Mouse (Mus musculus): Measurements from ENCODE around the gene Zg16. TPM values are rescaled to one million over a fixed set of nuclear protein-coding genes. Genes with fewer than 3 reads are reported as not detected.

Zg16 gene
- polyA plus RNA-seq, 1 experiment from 2014 or later = not detected

GRCm38 (mm10) chr7:127117948-127118347, 30.8 kb upstream of the Zg16 start:
- Histone ChIP-seq H3K36me3 (ENCODE audit: control insufficient read depth, insufficient read depth) (no peaks in the 10 kb centered on the region), H3K4me1 (replicated peaks; ENCODE audit: control insufficient read depth, insufficient read depth, low read length) (no peaks in the 10 kb centered on the region; the same call in 1 of the 2 replicates), H3K4me3 (replicated peaks; ENCODE audit: low read length) (no peak overlapping the region), H3K27ac (ENCODE audit: low read length) (no peak overlapping the region), H3K27me3 (replicated peaks; ENCODE audit: control insufficient read depth, insufficient read depth, low read length) (peaks cover 20% of the 10 kb centered on the region), H3K9ac (replicated peaks; ENCODE audit: low read depth, low read length) (no peak overlapping the region), H3K9me3 (ENCODE audit: control insufficient read depth, low read length) (no peaks in the 10 kb centered on the region), H3K4me2 (ENCODE audit: low read length) (no peak overlapping the region)
- WGBS = 53% methylated on average over 5 of the region's 5 CpGs
- no peak for ATAC-seq

- Histone ChIP-seq H3K4me1 (replicated peaks; ENCODE audit: control insufficient read depth, insufficient read depth, low read length) (no peaks in the 10 kb centered on the region; the same call in 1 of the 2 replicates), H3K27me3 (replicated peaks; ENCODE audit: control insufficient read depth, insufficient read depth, low read length) (peaks cover 13% of the 10 kb centered on the region), H3K9me3 (ENCODE audit: control insufficient read depth, low read length) (no peaks in the 10 kb centered on the region), H3K27ac (ENCODE audit: low read length) (no peak overlapping the region), H3K9ac (replicated peaks; ENCODE audit: low read depth, low read length) (no peak overlapping the region), H3K4me2 (ENCODE audit: low read length) (no peak overlapping the region), H3K36me3 (ENCODE audit: control insufficient read depth, insufficient read depth) (no peaks in the 10 kb centered on the region), H3K4me3 (replicated peaks; ENCODE audit: low read length) (no peak overlapping the region)
- 52% methylated on average over 11 of the region's 11 CpGs for WGBS
- no peak for ATAC-seq
These were observed 29.3 kb upstream of the Zg16 start for GRCm38 (mm10) chr7:127116331-127116935.

- Histone ChIP-seq H3K9ac (replicated peaks; ENCODE audit: low read depth, low read length) (no peak overlapping the region), H3K27ac (ENCODE audit: low read length) (no peak overlapping the region), H3K4me2 (ENCODE audit: low read length) (no peak overlapping the region), H3K36me3 (ENCODE audit: control insufficient read depth, insufficient read depth) (no peaks in the 10 kb centered on the region), H3K4me3 (replicated peaks; ENCODE audit: low read length) (no peak overlapping the region), H3K4me1 (replicated peaks; ENCODE audit: control insufficient read depth, insufficient read depth, low read length) (no peaks in the 10 kb centered on the region), H3K27me3 (replicated peaks; ENCODE audit: control insufficient read depth, insufficient read depth, low read length) (peaks cover 2% of the 10 kb centered on the region; the same call in 1 of the 2 replicates), H3K9me3 (ENCODE audit: control insufficient read depth, low read length) (no peaks in the 10 kb centered on the region)
- WGBS = 87% methylated on average over 11 of the region's 11 CpGs
- ATAC-seq = no peak
These were observed 27.8 kb upstream of the Zg16 start for GRCm38 (mm10) chr7:127114920-127115319.

GRCm38 (mm10) chr7:127113614-127114259, 26.6 kb upstream of the Zg16 start:
- no peaks in the 10 kb centered on the region for H3K4me1 ChIP-seq (replicated peaks; ENCODE audit: control insufficient read depth, insufficient read depth, low read length)
- H3K9ac ChIP-seq (replicated peaks; ENCODE audit: low read depth, low read length) = no peak overlapping the region
- H3K4me2 ChIP-seq (ENCODE audit: low read length) = no peak overlapping the region
- H3K27me3 ChIP-seq (replicated peaks; ENCODE audit: control insufficient read depth, insufficient read depth, low read length) = no peaks in the 10 kb centered on the region
- H3K4me3 ChIP-seq (replicated peaks; ENCODE audit: low read length) = no peak overlapping the region
- H3K9me3 ChIP-seq (ENCODE audit: control insufficient read depth, low read length) = no peaks in the 10 kb centered on the region
- H3K27ac ChIP-seq (ENCODE audit: low read length) = no peak overlapping the region
- no peaks in the 10 kb centered on the region for H3K36me3 ChIP-seq (ENCODE audit: control insufficient read depth, insufficient read depth)
- WGBS = 53% methylated on average over 12 of the region's 12 CpGs
- 0 out of 2 replicates have a peak, but pooled peaks have one; percentile 58 for ATAC-seq

GRCm38 (mm10) chr7:127112921-127113597, 25.9 kb upstream of the Zg16 start:
- Histone ChIP-seq H3K36me3 (ENCODE audit: control insufficient read depth, insufficient read depth) (no peaks in the 10 kb centered on the region), H3K27me3 (replicated peaks; ENCODE audit: control insufficient read depth, insufficient read depth, low read length) (no peaks in the 10 kb centered on the region), H3K9ac (replicated peaks; ENCODE audit: low read depth, low read length) (no peak overlapping the region), H3K4me1 (replicated peaks; ENCODE audit: control insufficient read depth, insufficient read depth, low read length) (no peaks in the 10 kb centered on the region), H3K27ac (ENCODE audit: low read length) (no peak overlapping the region), H3K9me3 (ENCODE audit: control insufficient read depth, low read length) (no peaks in the 10 kb centered on the region), H3K4me3 (replicated peaks; ENCODE audit: low read length) (no peak overlapping the region), H3K4me2 (ENCODE audit: low read length) (no peak overlapping the region)
- 46% methylated on average over 9 of the region's 9 CpGs for WGBS
- ATAC-seq = no peak

GRCm38 (mm10) chr7:127112251-127112841, 25.2 kb upstream of the Zg16 start:
- Histone ChIP-seq H3K4me2 (ENCODE audit: low read length) (no peak overlapping the region), H3K9ac (replicated peaks; ENCODE audit: low read depth, low read length) (no peak overlapping the region), H3K4me1 (replicated peaks; ENCODE audit: control insufficient read depth, insufficient read depth, low read length) (no peaks in the 10 kb centered on the region), H3K27ac (ENCODE audit: low read length) (no peak overlapping the region), H3K36me3 (ENCODE audit: control insufficient read depth, insufficient read depth) (no peaks in the 10 kb centered on the region), H3K27me3 (replicated peaks; ENCODE audit: control insufficient read depth, insufficient read depth, low read length) (no peaks in the 10 kb centered on the region), H3K9me3 (ENCODE audit: control insufficient read depth, low read length) (no peaks in the 10 kb centered on the region), H3K4me3 (replicated peaks; ENCODE audit: low read length) (no peak overlapping the region)
- ATAC-seq = no peak
- WGBS = 79% methylated on average over 12 of the region's 12 CpGs

GRCm38 (mm10) chr7:127111461-127111860, 24.3 kb upstream of the Zg16 start:
- Histone ChIP-seq H3K9ac (replicated peaks; ENCODE audit: low read depth, low read length) (no peak overlapping the region), H3K4me1 (replicated peaks; ENCODE audit: control insufficient read depth, insufficient read depth, low read length) (no peaks in the 10 kb centered on the region), H3K27me3 (replicated peaks; ENCODE audit: control insufficient read depth, insufficient read depth, low read length) (no peaks in the 10 kb centered on the region), H3K4me2 (ENCODE audit: low read length) (no peak overlapping the region), H3K4me3 (replicated peaks; ENCODE audit: low read length) (no peak overlapping the region), H3K27ac (ENCODE audit: low read length) (no peak overlapping the region), H3K9me3 (ENCODE audit: control insufficient read depth, low read length) (no peaks in the 10 kb centered on the region), H3K36me3 (ENCODE audit: control insufficient read depth, insufficient read depth) (no peaks in the 10 kb centered on the region)
- 49% methylated on average over 5 of the region's 6 CpGs for WGBS
- no peak for ATAC-seq

- Histone ChIP-seq H3K9ac (replicated peaks; ENCODE audit: low read depth, low read length) (no peak overlapping the region), H3K27ac (ENCODE audit: low read length) (no peak overlapping the region), H3K4me3 (replicated peaks; ENCODE audit: low read length) (no peak overlapping the region), H3K36me3 (ENCODE audit: control insufficient read depth, insufficient read depth) (no peaks in the 10 kb centered on the region), H3K27me3 (replicated peaks; ENCODE audit: control insufficient read depth, insufficient read depth, low read length) (no peaks in the 10 kb centered on the region), H3K4me2 (ENCODE audit: low read length) (no peak overlapping the region), H3K4me1 (replicated peaks; ENCODE audit: control insufficient read depth, insufficient read depth, low read length) (no peaks in the 10 kb centered on the region), H3K9me3 (ENCODE audit: control insufficient read depth, low read length) (no peaks in the 10 kb centered on the region)
- ATAC-seq = peak; percentile 77
- 54% methylated on average over 18 of the region's 18 CpGs for WGBS
These were observed 23.3 kb upstream of the Zg16 start for GRCm38 (mm10) chr7:127110239-127111007.

- Histone ChIP-seq H3K4me2 (ENCODE audit: low read length) (no peak overlapping the region), H3K4me1 (replicated peaks; ENCODE audit: control insufficient read depth, insufficient read depth, low read length) (peaks cover 8% of the 10 kb centered on the region), H3K27ac (ENCODE audit: low read length) (peak overlapping the region; percentile 7; the same call in 1 of the 2 replicates), H3K27me3 (replicated peaks; ENCODE audit: control insufficient read depth, insufficient read depth, low read length) (no peaks in the 10 kb centered on the region), H3K4me3 (replicated peaks; ENCODE audit: low read length) (no peak overlapping the region), H3K36me3 (ENCODE audit: control insufficient read depth, insufficient read depth) (no peaks in the 10 kb centered on the region), H3K9ac (replicated peaks; ENCODE audit: low read depth, low read length) (no peak overlapping the region), H3K9me3 (ENCODE audit: control insufficient read depth, low read length) (no peaks in the 10 kb centered on the region)
- 54% methylated on average over 7 of the region's 7 CpGs for WGBS
- ATAC-seq = no peak
These were observed 18.4 kb upstream of the Zg16 start for GRCm38 (mm10) chr7:127105551-127105950.

Data from forebrain, embryonic 16.5 days (tissue).